Comparison of ENCODE assay signal across 19 mouse cellular contexts in genomic region chrX:57656035-57656434, GRCm38 (mm10).
DNase-seq lines count a peak whose midpoint lies in the region; ATAC-seq and TF ChIP-seq lines count a peak whose summit lies in the region.
"Had no signal": no experiment of that assay in that cellular context is flagged by ENCODE, and none has a peak within 500 bp of the region (broad histone marks: within the 10 kb centered on the region; RNA-seq: fewer than 3 reads in every experiment).

No protein-coding gene starts in this region.

- TF ChIP-seq CTCF in heart, postnatal 0 days (IDR thresholded peaks at IDR 0.05; ENCODE audit: low read depth), result no peak

- H3K9me3 ChIP-seq in heart, postnatal 0 days (replicated peaks; ENCODE audit: control insufficient read depth, low read length), result no peaks in the 10 kb centered on the region
- no peaks in the 10 kb centered on the region for H3K9me3 ChIP-seq in heart, embryonic 12.5 days (replicated peaks)
- H3K9me3 ChIP-seq in limb, embryonic 14.5 days (ENCODE audit: control insufficient read depth, low read length), result no peaks in the 10 kb centered on the region
- no peaks in the 10 kb centered on the region for H3K9me3 ChIP-seq in limb, embryonic 10.5 days (replicated peaks)
- H3K9me3 ChIP-seq: heart, embryonic 15.5 days; hindbrain, embryonic 12.5 days; limb, embryonic 15.5 days had no signal

- H3K4me2 ChIP-seq in heart, postnatal 0 days (ENCODE audit: low read depth, low read length), result no peak overlapping the region
- H3K4me2 ChIP-seq in heart, embryonic 12.5 days, result no peak overlapping the region
- no peak overlapping the region for H3K4me2 ChIP-seq in limb, embryonic 14.5 days (replicated peaks; ENCODE audit: low read depth, low read length, severe bottlenecking)
- H3K4me2 ChIP-seq: heart, embryonic 15.5 days; hindbrain, embryonic 12.5 days; limb, embryonic 15.5 days; midbrain, embryonic 11.5 days had no signal

- H3K4me1 ChIP-seq in heart, postnatal 0 days (ENCODE audit: control insufficient read depth, insufficient read depth), result no peaks in the 10 kb centered on the region
- no peaks in the 10 kb centered on the region for H3K4me1 ChIP-seq in heart, embryonic 12.5 days (replicated peaks)
- H3K4me1 ChIP-seq in limb, embryonic 14.5 days (ENCODE audit: control insufficient read depth, insufficient read depth, low read length), result no peaks in the 10 kb centered on the region
- no peaks in the 10 kb centered on the region for H3K4me1 ChIP-seq in limb, embryonic 10.5 days
- H3K4me1 ChIP-seq: hindbrain, embryonic 12.5 days; limb, embryonic 15.5 days had no signal

- no peak for TF ChIP-seq POLR2A in limb, embryonic 14.5 days (IDR thresholded peaks at IDR 0.05; ENCODE audit: borderline replicate concordance, extremely low read depth, insufficient read depth, insufficient read length)

- H3K36me3 ChIP-seq in heart, postnatal 0 days (replicated peaks; ENCODE audit: control insufficient read depth, insufficient read depth, low read length), result no peaks in the 10 kb centered on the region
- H3K36me3 ChIP-seq in heart, embryonic 12.5 days, result no peaks in the 10 kb centered on the region
- H3K36me3 ChIP-seq in limb, embryonic 14.5 days (ENCODE audit: control insufficient read depth, insufficient read depth, low read length), result no peaks in the 10 kb centered on the region
- H3K36me3 ChIP-seq in limb, embryonic 10.5 days, result no peaks in the 10 kb centered on the region
- H3K36me3 ChIP-seq: heart, embryonic 15.5 days; hindbrain, embryonic 12.5 days; limb, embryonic 15.5 days had no signal

- H3K9ac ChIP-seq in heart, postnatal 0 days (replicated peaks; ENCODE audit: low read depth, low read length), result no peak overlapping the region
- H3K9ac ChIP-seq in heart, embryonic 12.5 days, result no peak overlapping the region
- H3K9ac ChIP-seq in limb, embryonic 14.5 days (ENCODE audit: low read depth, low read length, severe bottlenecking), result no peak overlapping the region
- H3K9ac ChIP-seq: heart, embryonic 15.5 days; hindbrain, embryonic 12.5 days; limb, embryonic 15.5 days had no signal

- H3K27ac ChIP-seq in heart, postnatal 0 days (ENCODE audit: low read depth), result no peak overlapping the region
- H3K27ac ChIP-seq in heart, embryonic 12.5 days (ENCODE audit: poor library complexity, severe bottlenecking), result no peak overlapping the region
- H3K27ac ChIP-seq in limb, embryonic 14.5 days (replicated peaks; ENCODE audit: low read depth, low read length), result no peak overlapping the region
- H3K27ac ChIP-seq in limb, embryonic 10.5 days, result no peak overlapping the region
- H3K27ac ChIP-seq: heart, embryonic 15.5 days; hindbrain, embryonic 12.5 days; limb, embryonic 15.5 days had no signal

- 18% methylated on average over 2 of the region's 2 CpGs for WGBS in heart, postnatal 0 days
- WGBS in heart, embryonic 12.5 days, result 28% methylated on average over 2 of the region's 2 CpGs
- WGBS in limb, embryonic 14.5 days, result 43% methylated on average over 2 of the region's 2 CpGs
- WGBS in limb, embryonic 10.5 days, result 85% methylated on average over 2 of the region's 2 CpGs

- no peaks in the 10 kb centered on the region for H3K27me3 ChIP-seq in heart, postnatal 0 days (ENCODE audit: control insufficient read depth, insufficient read depth, low read length)
- no peaks in the 10 kb centered on the region for H3K27me3 ChIP-seq in heart, embryonic 12.5 days (replicated peaks)
- H3K27me3 ChIP-seq in limb, embryonic 14.5 days (ENCODE audit: control insufficient read depth, insufficient read depth, low read length), result no peaks in the 10 kb centered on the region
- no peaks in the 10 kb centered on the region for H3K27me3 ChIP-seq in limb, embryonic 10.5 days (ENCODE audit: low read depth, poor library complexity, severe bottlenecking)
- H3K27me3 ChIP-seq: CH12.LX; heart, embryonic 15.5 days; hindbrain, embryonic 12.5 days; limb, embryonic 15.5 days had no signal

- H3K4me3 ChIP-seq in heart, postnatal 0 days (ENCODE audit: low read depth, low read length), result no peak overlapping the region
- H3K4me3 ChIP-seq in heart, embryonic 12.5 days, result no peak overlapping the region
- H3K4me3 ChIP-seq in limb, embryonic 14.5 days (replicated peaks; ENCODE audit: low read length), result no peak overlapping the region
- no peak overlapping the region for H3K4me3 ChIP-seq in limb, embryonic 10.5 days
- H3K4me3 ChIP-seq: heart, embryonic 15.5 days; hindbrain, embryonic 12.5 days; limb, embryonic 15.5 days had no signal

- DNase-seq in cerebellum, adult 9-11 months, result peak; percentile 1
- DNase-seq in cerebellum, adult 18-20 months, result no peak
- DNase-seq in heart, postnatal 0 days (ENCODE audit: low spot score), result peak; percentile 11
- DNase-seq in limb, embryonic 14.5 days (ENCODE audit: low spot score), result peak; percentile 23
- no peak for DNase-seq in limb, embryonic 10.5 days (ENCODE audit: low spot score)
- DNase-seq in MN1 (ENCODE audit: low spot score), result peak; percentile 11
- no peak for DNase-seq in retina, embryonic 14.5 days (ENCODE audit: low spot score)
- DNase-seq: adrenal gland, postnatal 36 days; cerebellum, adult 11-12 months; embryo, embryonic 11 days; kidney, adult 11 months; kidney, postnatal 14 days had no signal

- ATAC-seq in heart, postnatal 0 days (ENCODE audit: insufficient read depth, low read depth), result no peak
- no peak for ATAC-seq in heart, embryonic 12.5 days (ENCODE audit: insufficient number of reproducible peaks, low FRiP score)
- no peak for ATAC-seq in limb, embryonic 14.5 days (ENCODE audit: low FRiP score, low read depth)
- ATAC-seq: activated CD4-positive, CD25-positive, alpha-beta regulatory T cell, adult 4 months had no signal

- TF ChIP-seq EP300 in heart, postnatal 0 days (IDR thresholded peaks at IDR 0.05; ENCODE audit: low read depth), result no peak

Comparison
In these comparisons a context has a peak if more than half of its experiments do, and no peak if none do; other contexts are left out.
1. DNase-seq: peak in cerebellum, adult 9-11 months (single experiment), heart, postnatal 0 days (single experiment), limb, embryonic 14.5 days (single experiment) and MN1 (single experiment); none in cerebellum, adult 18-20 months (0 of 2), limb, embryonic 10.5 days (single experiment) and retina, embryonic 14.5 days (single experiment).